Mouse (Mus musculus) liver, embryonic 14.5 days (tissue): ENCODE results near the gene Olfr615. TPM values are rescaled to one million over a fixed set of nuclear protein-coding genes. Genes with fewer than 3 reads are reported as not detected.

Source experiments
- ATAC-seq: fragments of 200-750 bp; cut with Nextera tagmentation; 2 replicates; pipeline ENCODE4 v1.8.0; 2017; ENCODE audit warnings: moderate number of reproducible peaks, mild to moderate bottlenecking, moderate library complexity; ENCODE audit not compliant: insufficient read depth
- DNase-seq, 3 experiments: peaks; one replicate each; pipeline ENCODE4 v3.0.0-alpha.2; 2012 to 2013; ENCODE audit warnings: low read depth in 3 of 3, low spot score in 3 of 3
- H3K27ac ChIP-seq: fragments of 300-500 bp; sonication (generic); 2 replicates; pipeline ENCODE4 v1.5.1; 2014; ENCODE audit warnings: moderate library complexity, mild to moderate bottlenecking, control low read depth, inconsistent platforms
- H3K27me3 ChIP-seq: fragments of 300-500 bp; sonication (generic); 2 replicates; pipeline ENCODE4 v1.6.1; 2014; ENCODE audit warnings: mild to moderate bottlenecking, low read length, moderate library complexity; ENCODE audit not compliant: control insufficient read depth, insufficient read depth
- H3K36me3 ChIP-seq: fragments of 300-500 bp; sonication (generic); replicated peaks from 2 replicates; pipeline ENCODE4 v1.6.1; 2014; ENCODE audit warnings: low read depth; ENCODE audit not compliant: control insufficient read depth, insufficient read depth
- H3K4me1 ChIP-seq, 2 experiments: fragments of 200-500 bp in 1 of 2; fragments of 300-500 bp in 1 of 2; sonication (generic) in 1 of 2; replicated peaks; 2 replicates each; pipeline ENCODE4 v1.6.1; 2012 to 2014; ENCODE audit warnings: antibody characterized with exemption in 1 of 2, inconsistent platforms in 1 of 2, low read length in 1 of 2; ENCODE audit not compliant: control insufficient read depth in 2 of 2, insufficient read depth in 2 of 2
- H3K4me2 ChIP-seq: fragments of 300-500 bp; sonication (generic); 2 replicates; pipeline ENCODE4 v1.6.1; 2014; ENCODE audit warnings: low read depth, mild to moderate bottlenecking, control low read depth, moderate library complexity
- H3K4me3 ChIP-seq, 2 experiments: fragments of 200-500 bp in 1 of 2; fragments of 300-500 bp in 1 of 2; sonication (generic) in 1 of 2; 2 replicates each; pipeline ENCODE4 v1.5.1; 2012 to 2014; ENCODE audit warnings: low read depth in 2 of 2, low read length in 2 of 2, mild to moderate bottlenecking in 2 of 2, control low read depth in 1 of 2, inconsistent platforms in 1 of 2, moderate library complexity in 1 of 2; ENCODE audit not compliant: insufficient read depth in 1 of 2
- H3K9ac ChIP-seq: fragments of 300-500 bp; sonication (generic); replicated peaks from 2 replicates; pipeline ENCODE4 v1.6.1; 2014; ENCODE audit warnings: mild to moderate bottlenecking, control low read depth, moderate library complexity
- H3K9me3 ChIP-seq: fragments of 300-500 bp; sonication (generic); 2 replicates; pipeline ENCODE4 v1.6.1; 2016; ENCODE audit warnings: low read length, mixed read lengths; ENCODE audit not compliant: control insufficient read depth
- CTCF ChIP-seq: IDR thresholded peaks from 2 replicates; pipeline ENCODE4 v1.5.1; 2016; ENCODE audit warnings: antibody characterized with exemption, low read depth, control low read depth
- EP300 ChIP-seq: IDR thresholded peaks from 2 replicates; pipeline ENCODE4 v1.6.1; 2016; ENCODE audit warnings: antibody characterized with exemption, low read depth
- WGBS: fragments of 180-500 bp; shearing (Covaris S2); extraction: QIAGEN DNeasy Blood & Tissue Kit; methylation state at CpG from one replicate; pipeline ENCODE4 v1.1.7; 2014; ENCODE audit not compliant: insufficient replicate concordance; 5-methylcytosine and 5-hydroxymethylcytosine counted together
- polyA plus RNA-seq, 2 experiments: library from polyadenylated mRNA; depleted of rRNA in 1 of 2; stranded (reverse) in 1 of 2; unstranded in 1 of 2; fragments of >200 nt; fragmentation: Nextera tagmentation in 1 of 2; extraction: Ambion mirVana in 1 of 2; gene quantifications; 2 replicates each; pipeline versions ENCODE4 v1.2.1 to v1.2.3; 2012 to 2014

The Olfr615 gene
- polyA plus RNA-seq, 2 experiments, result not detected

DNA sequence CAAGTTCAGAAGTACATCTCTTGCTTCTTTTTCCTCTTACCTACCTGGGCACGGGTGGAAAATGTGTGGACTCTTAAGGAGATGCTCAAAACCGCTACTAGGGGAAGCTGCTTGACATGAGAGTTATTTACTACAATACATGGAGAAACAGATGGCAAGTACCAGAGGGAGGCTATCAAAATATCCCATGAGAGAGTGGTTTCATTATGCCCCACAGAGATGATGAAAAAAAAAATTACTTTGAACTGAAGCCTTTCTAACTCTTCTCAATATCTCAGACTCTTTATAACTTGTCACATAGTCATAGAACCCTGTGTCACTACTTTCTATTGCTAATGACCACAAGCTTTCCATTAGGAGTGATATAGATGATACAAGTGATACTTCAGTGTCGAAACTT lies 13.2 kb downstream of the Olfr615 start, which contains the start of gene Olfr616:
Gene Olfr616, minus strand, starts transcription at position 101 of the 400 bp plus-strand sequence.
- 53% methylated on average over 3 of the region's 3 CpGs for WGBS
- DNase-seq (no peak), ATAC-seq (no peak)
- no peak for TF ChIP-seq CTCF
- TF ChIP-seq EP300, result no peak
- Histone ChIP-seq H3K4me3 (no peak within 1 kb of the TSS), H3K9ac (no peak within 1 kb of the TSS), H3K4me1 (no peaks in the 10 kb centered on the region), H3K36me3 (no peaks in the 10 kb centered on the region), H3K27me3 (no peaks in the 10 kb centered on the region), H3K4me2 (no peak within 1 kb of the TSS), H3K9me3 (no peaks in the 10 kb centered on the region), H3K27ac (no peak within 1 kb of the TSS)

DNA sequence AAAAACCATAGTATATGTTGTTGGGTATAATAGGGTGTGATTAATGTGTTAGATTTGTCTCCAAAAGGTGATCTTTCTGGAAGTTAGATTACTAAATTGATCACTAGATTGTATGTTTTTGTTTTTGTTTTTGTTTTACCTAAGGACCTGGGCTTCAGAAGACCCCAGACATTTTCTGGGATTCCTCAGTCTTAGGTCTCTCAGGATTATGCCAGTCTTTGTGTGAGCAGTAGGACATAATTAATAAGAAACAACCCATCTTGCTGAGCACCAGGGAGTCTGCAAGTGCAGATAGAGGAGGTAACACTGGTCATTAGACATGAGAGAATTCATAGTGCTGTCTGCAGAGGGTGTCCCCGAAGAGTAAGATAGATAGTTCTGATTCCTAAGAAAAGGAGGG lies 16.9 kb downstream of the Olfr615 start, which contains the start of gene Olfr617:
Gene Olfr617, plus strand, starts transcription at position 301 of the 400 bp plus-strand sequence.
- Histone ChIP-seq H3K4me2 (no peak within 1 kb of the TSS), H3K4me1 (no peaks in the 10 kb centered on the region), H3K27me3 (no peaks in the 10 kb centered on the region), H3K4me3 (no peak within 1 kb of the TSS), H3K9ac (no peak within 1 kb of the TSS), H3K9me3 (no peaks in the 10 kb centered on the region), H3K36me3 (no peaks in the 10 kb centered on the region), H3K27ac (no peak within 1 kb of the TSS)
- 61% methylated on average over 1 of the region's 1 CpGs for WGBS
- TF ChIP-seq EP300 (no peak), CTCF (no peak)
- DNase-seq (no peak), ATAC-seq (no peak)

- Histone ChIP-seq H3K9me3 (no peaks in the 10 kb centered on the region), H3K9ac (no peak within 1 kb of the TSS), H3K4me2 (no peak within 1 kb of the TSS), H3K27me3 (no peaks in the 10 kb centered on the region), H3K27ac (no peak within 1 kb of the TSS), H3K4me3 (no peak within 1 kb of the TSS), H3K36me3 (no peaks in the 10 kb centered on the region), H3K4me1 (no peaks in the 10 kb centered on the region)
- DNase-seq, result no peak
- 35% methylated on average over 2 of the region's 2 CpGs for WGBS
- TF ChIP-seq EP300 (no peak), CTCF (no peak)
- ATAC-seq, result no peak
These were observed 33.9 kb downstream of the Olfr615 start, which contains the start of gene Olfr618 for GRCm38 (mm10) chr7:103589803-103590202. Gene Olfr618, plus strand, starts transcription at chr7:103590103.

DNA sequence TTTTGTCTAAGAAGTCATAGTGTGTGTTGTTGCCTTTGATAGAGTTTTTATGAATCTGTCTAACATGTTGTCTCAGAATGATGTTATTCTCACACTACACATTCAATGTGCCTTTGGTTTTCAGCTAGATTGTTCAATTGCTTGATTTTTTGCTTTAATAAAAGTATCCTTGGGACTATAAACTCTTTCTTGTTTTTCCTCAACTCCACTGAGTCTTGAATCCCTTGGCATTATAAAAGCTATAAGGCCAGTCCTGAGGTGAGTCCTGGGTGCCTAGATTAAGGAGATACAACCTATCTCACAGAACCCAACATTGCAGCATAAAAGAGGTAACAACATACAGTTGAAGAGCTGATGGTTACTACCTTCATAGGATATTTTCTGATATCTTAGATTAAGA lies 44.4 kb downstream of the Olfr615 start, which contains the start of gene Olfr619:
Gene Olfr619, plus strand, starts transcription at position 301 of the 400 bp plus-strand sequence.
- DNase-seq (no peak), ATAC-seq (no peak)
- no peaks in the 10 kb centered on the region for H3K36me3 ChIP-seq
- TF ChIP-seq EP300, result no peak
- no peak for TF ChIP-seq CTCF
- H3K9ac ChIP-seq, result no peak within 1 kb of the TSS
- no peaks in the 10 kb centered on the region for H3K4me1 ChIP-seq
- H3K9me3 ChIP-seq, result no peaks in the 10 kb centered on the region
- no peak within 1 kb of the TSS for H3K27ac ChIP-seq
- H3K27me3 ChIP-seq, result no peaks in the 10 kb centered on the region
- H3K4me2 ChIP-seq, result no peak within 1 kb of the TSS
- H3K4me3 ChIP-seq, result no peak within 1 kb of the TSS

DNA sequence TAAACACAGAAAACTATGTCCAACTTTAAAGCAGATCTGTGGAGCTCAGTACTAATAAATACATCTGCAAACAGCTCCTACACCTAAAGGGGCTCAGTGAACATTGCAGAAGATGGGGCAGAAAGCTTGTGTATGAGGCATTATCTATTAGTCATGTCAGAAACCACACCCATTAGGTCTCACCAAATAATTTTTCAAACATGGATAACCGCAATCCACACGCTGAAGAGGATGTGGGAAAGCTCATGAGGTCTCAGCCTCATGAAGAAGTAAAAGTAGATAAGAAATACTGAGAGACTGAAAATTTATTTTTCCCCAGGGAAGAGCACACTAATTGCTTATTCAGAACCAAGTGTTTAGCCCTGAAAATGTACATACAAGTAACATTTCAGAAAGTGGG lies 51.5 kb downstream of the Olfr615 start:
- Histone ChIP-seq H3K36me3 (no peaks in the 10 kb centered on the region), H3K27ac (no peak overlapping the region), H3K4me2 (no peak overlapping the region), H3K9ac (no peak overlapping the region), H3K27me3 (no peaks in the 10 kb centered on the region), H3K4me3 (no peak overlapping the region), H3K9me3 (no peaks in the 10 kb centered on the region), H3K4me1 (no peaks in the 10 kb centered on the region)
- ATAC-seq, result no peak
- TF ChIP-seq CTCF (no peak), EP300 (no peak)
- no peak for DNase-seq
- WGBS, result 26% methylated on average over 2 of the region's 2 CpGs
